Mouse (Mus musculus) CD8-positive naive resting alpha-beta T cell, adult 57 days (primary cell): ENCODE data around the gene Gmeb1. TPM values are rescaled to one million over a fixed set of nuclear protein-coding genes. Genes with fewer than 3 reads are reported as not detected.

ENCODE experiments used
- total RNA-seq: library from RNA; stranded (reverse); gene quantifications from one replicate; pipeline ENCODE4 v1.2.4, GENCODE M21; 2023

The Gmeb1 gene
- 38.2 TPM for total RNA-seq

DNA sequence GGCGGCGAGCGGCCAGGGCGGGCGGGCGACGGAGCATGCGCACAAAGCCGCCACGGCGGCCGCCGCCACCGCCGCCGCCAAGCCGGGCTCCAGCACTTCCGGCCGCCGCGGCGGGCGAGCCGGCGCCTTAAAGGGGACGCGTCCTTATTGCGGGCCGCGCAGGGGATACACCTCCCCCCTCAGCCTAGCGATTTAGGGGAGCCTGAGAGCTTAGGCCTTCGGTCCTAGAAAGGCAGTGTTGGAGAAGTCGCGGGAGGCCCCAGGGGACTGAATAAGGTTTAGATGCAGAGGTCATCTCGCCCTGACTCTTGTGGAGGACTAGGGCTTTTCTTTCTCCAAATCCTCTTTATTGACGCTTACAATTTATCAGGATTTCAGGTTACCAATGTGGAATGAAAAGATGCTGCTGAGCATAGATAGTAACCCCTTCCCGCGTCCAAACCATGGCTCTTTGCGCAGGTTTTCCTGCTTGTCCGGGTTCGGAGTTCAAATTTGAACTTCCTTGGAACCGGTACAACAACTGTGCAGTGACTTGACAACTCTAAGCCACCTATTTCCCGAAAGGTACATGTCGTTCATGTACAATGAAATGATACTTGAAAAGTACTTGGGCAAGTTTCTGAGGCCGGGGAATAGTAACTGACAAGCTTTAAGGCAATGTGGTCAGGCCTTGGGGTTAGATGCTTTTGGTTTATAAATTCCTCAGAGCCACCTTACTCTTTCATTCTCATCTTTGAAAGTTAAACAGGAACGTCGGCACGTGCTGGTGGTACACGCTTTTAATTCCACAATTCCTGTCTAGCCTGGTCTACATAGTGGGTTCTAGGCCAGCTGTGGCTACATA, at the start of gene Gmeb1:
Gene Gmeb1, minus strand, starts transcription at position 89 of the 844 bp plus-strand sequence.

GRCm38 (mm10) chr4:132302939-132303479, 41.6 kb upstream of the Gmeb1 start, which contains the start of gene Rab42:
Gene Rab42, minus strand, starts transcription at chr4:132303385.

DNA sequence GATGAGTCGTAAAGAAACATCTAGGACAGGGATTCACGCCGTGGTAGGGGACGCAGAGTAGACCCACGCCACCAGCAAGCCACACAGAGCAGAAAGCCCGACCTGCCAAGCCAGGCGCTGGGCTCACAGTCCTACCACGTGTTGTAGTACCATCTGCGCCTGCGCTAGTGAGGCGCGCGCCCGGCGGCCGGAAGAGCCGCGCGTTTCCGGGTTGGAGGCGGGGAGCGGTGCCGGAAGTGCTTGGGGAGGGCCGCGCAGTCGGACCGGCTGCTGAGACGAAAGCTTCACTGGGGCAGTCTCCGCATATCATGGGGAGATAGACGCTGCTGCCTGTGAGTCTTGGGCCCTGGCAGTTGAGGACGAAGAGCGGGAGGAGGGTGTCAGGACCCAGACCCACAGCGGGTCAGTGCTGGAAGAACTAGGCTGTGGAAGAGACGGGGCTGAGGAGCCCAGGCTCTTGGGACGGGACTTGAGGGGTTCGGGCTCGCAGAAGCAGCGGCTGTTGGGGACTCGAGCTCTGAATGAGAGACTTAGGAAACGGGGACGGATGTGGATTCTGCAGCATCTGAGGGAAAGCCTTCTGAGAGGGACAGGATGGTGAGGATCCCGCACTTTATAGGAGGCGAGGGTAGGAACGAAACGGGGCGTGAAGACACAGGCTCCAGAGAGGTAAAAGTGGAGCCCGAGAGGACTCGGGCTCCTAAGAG, 12.9 kb upstream of the Gmeb1 start, which contains the start of gene Taf12:
Gene Taf12, plus strand, starts transcription at position 220 of the 707 bp plus-strand sequence.

GRCm38 (mm10) chr4:132211953-132212734, 49.3 kb downstream of the Gmeb1 start, which contains the start of gene Ythdf2:
Gene Ythdf2, minus strand, starts transcription at chr4:132212303.

Other genes with a start within 250 kb of the Gmeb1 start
- 0.64 TPM for gene Gm10300, start 186.9 kb downstream of the Gmeb1 start, total RNA-seq
- 128 TPM for gene Epb41, start 186.3 kb downstream of the Gmeb1 start, total RNA-seq
- gene Oprd1, start 117.1 kb downstream of the Gmeb1 start, total RNA-seq = not detected
- gene Ythdf2, start 49.3 kb downstream of the Gmeb1 start, total RNA-seq = 72.0 TPM
- gene Taf12, start 12.8 kb upstream of the Gmeb1 start, total RNA-seq = 36.1 TPM
- gene Rab42, start 41.8 kb upstream of the Gmeb1 start, total RNA-seq = not detected
- 28.6 TPM for gene Trnau1ap, start 67.9 kb upstream of the Gmeb1 start, total RNA-seq
- 18.3 TPM for gene Rcc1, start 92.0 kb upstream of the Gmeb1 start, total RNA-seq
- 17.1 TPM for gene Phactr4, start 160.9 kb upstream of the Gmeb1 start, total RNA-seq
- gene Med18, start 202.3 kb upstream of the Gmeb1 start, total RNA-seq = 11.1 TPM
- gene Sesn2, start 248.9 kb upstream of the Gmeb1 start, total RNA-seq = 7.5 TPM